Mouse (Mus musculus) hindbrain, embryonic 12.5 days (tissue): ENCODE data around the gene Phb2. TPM values are rescaled to one million over a fixed set of nuclear protein-coding genes. Genes with fewer than 3 reads are reported as not detected.

Experiments used
- ATAC-seq: fragments of 200-750 bp; cut with Nextera tagmentation; 2 replicates; pipeline ENCODE4 v1.8.0; 2017; ENCODE audit warnings: moderate TSS enrichment; ENCODE audit not compliant: low FRiP score
- H3K27ac ChIP-seq: fragments of 300-500 bp; sonication (generic); 2 replicates; pipeline ENCODE4 v1.5.1; 2016; ENCODE audit warnings: mild to moderate bottlenecking
- H3K27me3 ChIP-seq: fragments of 300-500 bp; sonication (generic); 2 replicates; pipeline ENCODE4 v1.6.1; 2016; ENCODE audit warnings: mild to moderate bottlenecking
- H3K36me3 ChIP-seq: fragments of 300-500 bp; sonication (generic); 2 replicates; pipeline ENCODE4 v1.6.1; 2016; ENCODE audit warnings: mild to moderate bottlenecking
- H3K4me1 ChIP-seq: fragments of 300-500 bp; sonication (generic); 2 replicates; pipeline ENCODE4 v1.6.1; 2016
- H3K4me2 ChIP-seq: fragments of 300-500 bp; sonication (generic); replicated peaks from 2 replicates; pipeline ENCODE4 v1.6.1; 2016; ENCODE audit warnings: mild to moderate bottlenecking
- H3K4me3 ChIP-seq: fragments of 300-500 bp; sonication (generic); 2 replicates; pipeline ENCODE4 v1.5.1; 2016; ENCODE audit warnings: mild to moderate bottlenecking
- H3K9ac ChIP-seq: fragments of 300-500 bp; sonication (generic); 2 replicates; pipeline ENCODE4 v1.6.1; 2016; ENCODE audit warnings: mild to moderate bottlenecking, moderate library complexity
- H3K9me3 ChIP-seq: fragments of 300-500 bp; sonication (generic); replicated peaks from 2 replicates; pipeline ENCODE4 v1.6.1; 2016; ENCODE audit warnings: mild to moderate bottlenecking
- WGBS: fragments of 180-500 bp; shearing (Covaris S2); methylation state at CpG from one replicate; pipeline ENCODE4 v1.1.7; 2016; 5-methylcytosine and 5-hydroxymethylcytosine counted together
- polyA plus RNA-seq: library from polyadenylated mRNA; unstranded; fragments of >200 nt; fragmentation: Nextera tagmentation; extraction: Ambion mirVana; gene quantifications from 2 replicates; pipeline ENCODE4 v1.2.1, GENCODE M21; 2016

The Phb2 gene
- 291 and 292 TPM in 2 replicates for polyA plus RNA-seq

- peak within 1 kb of the TSS; percentile 93 for H3K4me2 ChIP-seq
- ATAC-seq = peak; percentile 97
- H3K27ac ChIP-seq = peak within 1 kb of the TSS; percentile 79
- no peaks in the 10 kb centered on the region for H3K9me3 ChIP-seq
- H3K4me3 ChIP-seq = peak within 1 kb of the TSS; percentile 91
- peaks cover 38% of the 10 kb centered on the region for H3K36me3 ChIP-seq
- H3K9ac ChIP-seq = peak within 1 kb of the TSS; percentile 92
- no peaks in the 10 kb centered on the region for H3K27me3 ChIP-seq
- peaks cover 30% of the 10 kb centered on the region for H3K4me1 ChIP-seq
- under 1% methylated on average over 76 of the region's 76 CpGs for WGBS
Observed at GRCm38 (mm10) chr6:124711824-124712782, at the start of gene Phb2, which contains the start of gene Emg1. Gene Phb2 (plus strand): TSS chr6:124712336. Gene Emg1 (minus strand): TSS chr6:124712178.

- Histone ChIP-seq H3K9ac (peak within 1 kb of the TSS; percentile 61), H3K4me1 (peaks cover 12% of the 10 kb centered on the region), H3K9me3 (no peaks in the 10 kb centered on the region), H3K27ac (peak within 1 kb of the TSS; percentile 84), H3K36me3 (no peaks in the 10 kb centered on the region), H3K4me2 (peak within 1 kb of the TSS; percentile 75), H3K4me3 (peak within 1 kb of the TSS; percentile 69), H3K27me3 (no peaks in the 10 kb centered on the region)
- peak; percentile 98 for ATAC-seq
- under 1% methylated on average over 78 of the region's 87 CpGs for WGBS
Observed at GRCm38 (mm10) chr6:124662477-124663423, 49.4 kb upstream of the Phb2 start, which contains the start of gene Lpcat3. Gene Lpcat3 (plus strand): TSS chr6:124663027.

- Histone ChIP-seq H3K27me3 (no peaks in the 10 kb centered on the region), H3K4me3 (peak overlapping the region; percentile 69), H3K9me3 (no peaks in the 10 kb centered on the region), H3K36me3 (no peaks in the 10 kb centered on the region), H3K4me1 (peaks cover 12% of the 10 kb centered on the region), H3K27ac (no peak overlapping the region; the same call in 1 of the 2 replicates), H3K4me2 (peak overlapping the region; percentile 75), H3K9ac (peak overlapping the region; percentile 61)
- 18% methylated on average over 13 of the region's 13 CpGs for WGBS
- ATAC-seq = no peak
Observed at GRCm38 (mm10) chr6:124663424-124663795, 48.7 kb upstream of the Phb2 start.

- no peaks in the 10 kb centered on the region for H3K27me3 ChIP-seq
- no peak overlapping the region for H3K9ac ChIP-seq
- H3K9me3 ChIP-seq = no peaks in the 10 kb centered on the region
- no peak for ATAC-seq
- peak overlapping the region; percentile 75; the same call in 1 of the 2 replicates for H3K4me2 ChIP-seq
- H3K27ac ChIP-seq = no peak overlapping the region
- no peaks in the 10 kb centered on the region for H3K36me3 ChIP-seq
- peaks cover 12% of the 10 kb centered on the region for H3K4me1 ChIP-seq
- no peak overlapping the region for H3K4me3 ChIP-seq
- WGBS = 90% methylated on average over 7 of the region's 7 CpGs
Observed at GRCm38 (mm10) chr6:124664256-124664655, 47.9 kb upstream of the Phb2 start.

- H3K9me3 ChIP-seq = no peaks in the 10 kb centered on the region
- 97% methylated on average over 10 of the region's 10 CpGs for WGBS
Observed at GRCm38 (mm10) chr6:124665011-124665410, 47.1 kb upstream of the Phb2 start.

GRCm38 (mm10) chr6:124669234-124669859 is 42.8 kb upstream of the Phb2 start:
- ATAC-seq = no peak
- Histone ChIP-seq H3K27ac (no peak overlapping the region), H3K36me3 (no peaks in the 10 kb centered on the region), H3K4me2 (no peak overlapping the region), H3K4me1 (peaks cover 4% of the 10 kb centered on the region; the same call in 1 of the 2 replicates), H3K9ac (no peak overlapping the region), H3K4me3 (no peak overlapping the region), H3K9me3 (no peaks in the 10 kb centered on the region), H3K27me3 (no peaks in the 10 kb centered on the region)
- 92% methylated on average over 9 of the region's 11 CpGs for WGBS

More at GRCm38 (mm10) chr6:124665011-124665410, 47.1 kb upstream of the Phb2 start:
- no peak overlapping the region for H3K4me2 ChIP-seq
- no peak overlapping the region for H3K27ac ChIP-seq
- H3K36me3 ChIP-seq = no peaks in the 10 kb centered on the region
- no peak for ATAC-seq
- H3K4me1 ChIP-seq = peaks cover 12% of the 10 kb centered on the region
- no peaks in the 10 kb centered on the region for H3K27me3 ChIP-seq
- no peak overlapping the region for H3K4me3 ChIP-seq
- H3K9ac ChIP-seq = no peak overlapping the region

- Histone ChIP-seq H3K4me3 (no peak overlapping the region), H3K27me3 (no peaks in the 10 kb centered on the region), H3K9me3 (no peaks in the 10 kb centered on the region), H3K27ac (no peak overlapping the region), H3K36me3 (no peaks in the 10 kb centered on the region), H3K4me2 (no peak overlapping the region), H3K9ac (no peak overlapping the region), H3K4me1 (peaks cover 4% of the 10 kb centered on the region; the same call in 1 of the 2 replicates)
- ATAC-seq = no peak
- WGBS = 97% methylated on average over 7 of the region's 7 CpGs
Observed at GRCm38 (mm10) chr6:124670281-124670900, 41.7 kb upstream of the Phb2 start.

GRCm38 (mm10) chr6:124672100-124672499 is 40.0 kb upstream of the Phb2 start:
- Histone ChIP-seq H3K27ac (no peak overlapping the region), H3K36me3 (no peaks in the 10 kb centered on the region), H3K9me3 (no peaks in the 10 kb centered on the region), H3K4me1 (peaks cover 4% of the 10 kb centered on the region; the same call in 1 of the 2 replicates), H3K4me2 (no peak overlapping the region), H3K4me3 (no peak overlapping the region), H3K27me3 (no peaks in the 10 kb centered on the region), H3K9ac (no peak overlapping the region)
- ATAC-seq = no peak
- WGBS = 78% methylated on average over 6 of the region's 6 CpGs

GRCm38 (mm10) chr6:124673619-124674018 is 38.5 kb upstream of the Phb2 start:
- H3K9ac ChIP-seq = no peak overlapping the region
- H3K27ac ChIP-seq = no peak overlapping the region
- no peak overlapping the region for H3K4me2 ChIP-seq
- no peaks in the 10 kb centered on the region for H3K27me3 ChIP-seq
- no peak for ATAC-seq
- peaks cover 4% of the 10 kb centered on the region; the same call in 1 of the 2 replicates for H3K4me1 ChIP-seq
- no peaks in the 10 kb centered on the region for H3K36me3 ChIP-seq
- no peak overlapping the region for H3K4me3 ChIP-seq
- H3K9me3 ChIP-seq = no peaks in the 10 kb centered on the region
- WGBS = 92% methylated on average over 9 of the region's 9 CpGs

GRCm38 (mm10) chr6:124674591-124674990 is 37.5 kb upstream of the Phb2 start:
- Histone ChIP-seq H3K27ac (no peak overlapping the region), H3K9me3 (no peaks in the 10 kb centered on the region), H3K36me3 (no peaks in the 10 kb centered on the region), H3K27me3 (no peaks in the 10 kb centered on the region), H3K9ac (no peak overlapping the region), H3K4me3 (no peak overlapping the region), H3K4me1 (peaks cover 4% of the 10 kb centered on the region; the same call in 1 of the 2 replicates), H3K4me2 (no peak overlapping the region)
- ATAC-seq = no peak
- WGBS = 95% methylated on average over 7 of the region's 7 CpGs

- no peak overlapping the region for H3K4me2 ChIP-seq
- peaks cover 4% of the 10 kb centered on the region; the same call in 1 of the 2 replicates for H3K4me1 ChIP-seq
- H3K9ac ChIP-seq = no peak overlapping the region
- no peaks in the 10 kb centered on the region for H3K36me3 ChIP-seq
- H3K27ac ChIP-seq = no peak overlapping the region
- H3K4me3 ChIP-seq = no peak overlapping the region
- H3K27me3 ChIP-seq = no peaks in the 10 kb centered on the region
- ATAC-seq = no peak
- 93% methylated on average over 6 of the region's 6 CpGs for WGBS
- H3K9me3 ChIP-seq = no peaks in the 10 kb centered on the region
Observed at GRCm38 (mm10) chr6:124676171-124676570, 36.0 kb upstream of the Phb2 start.
